Mouse (Mus musculus): ENCODE results near the gene Nkx1-2. TPM values are rescaled to one million over a fixed set of nuclear protein-coding genes. Genes with fewer than 3 reads are reported as not detected.

The Nkx1-2 gene
- not detected in 2 replicates for polyA plus RNA-seq (2014; fragmentation: Nextera tagmentation; extraction: Ambion mirVana)

- peak; percentile 33 for DNase-seq (ENCODE audit: low spot score)
- ATAC-seq (ENCODE audit: low read depth) = no peak
- Histone ChIP-seq H3K9ac (ENCODE audit: low read depth, low read length) (peak within 1 kb of the TSS; percentile 25; the same call in 1 of the 2 replicates), H3K4me3 (ENCODE audit: low read depth, low read length) (peak within 1 kb of the TSS; percentile 41), H3K27ac (replicated peaks; ENCODE audit: low read depth, low read length) (no peak within 1 kb of the TSS), H3K4me1 (ENCODE audit: control insufficient read depth, insufficient read depth, low read length) (peaks cover 13% of the 10 kb centered on the region), H3K36me3 (ENCODE audit: control insufficient read depth, insufficient read depth, low read length) (no peaks in the 10 kb centered on the region), H3K9me3 (ENCODE audit: control insufficient read depth, low read length) (no peaks in the 10 kb centered on the region), H3K4me2 (ENCODE audit: low read depth, low read length) (peak within 1 kb of the TSS; percentile 83), H3K27me3 (replicated peaks; ENCODE audit: control insufficient read depth, insufficient read depth, low read length) (peaks cover 93% of the 10 kb centered on the region)
- WGBS = under 1% methylated on average over 43 of the region's 52 CpGs
These were observed at the start of gene Nkx1-2 for GRCm38 (mm10) chr7:132599071-132599975. Nkx1-2 (minus strand) TSS chr7:132599637.

GRCm38 (mm10) chr7:132646514-132646913, 47.1 kb upstream of the Nkx1-2 start:
- no peaks in the 10 kb centered on the region for H3K36me3 ChIP-seq (ENCODE audit: control insufficient read depth, insufficient read depth, low read length)
- WGBS = 95% methylated on average over 1 of the region's 1 CpGs
- H3K4me1 ChIP-seq (ENCODE audit: control insufficient read depth, insufficient read depth, low read length) = no peaks in the 10 kb centered on the region
- no peak for DNase-seq (ENCODE audit: low spot score)
- no peak overlapping the region for H3K4me2 ChIP-seq (ENCODE audit: low read depth, low read length)
- ATAC-seq (ENCODE audit: low read depth) = no peak
- H3K9ac ChIP-seq (ENCODE audit: low read depth, low read length) = no peak overlapping the region
- no peaks in the 10 kb centered on the region for H3K9me3 ChIP-seq (ENCODE audit: control insufficient read depth, low read length)
- no peaks in the 10 kb centered on the region for H3K27me3 ChIP-seq (replicated peaks; ENCODE audit: control insufficient read depth, insufficient read depth, low read length)
- no peak overlapping the region for H3K4me3 ChIP-seq (ENCODE audit: low read depth, low read length)
- H3K27ac ChIP-seq (replicated peaks; ENCODE audit: low read depth, low read length) = no peak overlapping the region

GRCm38 (mm10) chr7:132644605-132645279, 45.3 kb upstream of the Nkx1-2 start:
- WGBS = 74% methylated on average over 11 of the region's 11 CpGs
- ATAC-seq (ENCODE audit: low read depth) = no peak
- no peak overlapping the region for H3K9ac ChIP-seq (ENCODE audit: low read depth, low read length)
- H3K4me1 ChIP-seq (ENCODE audit: control insufficient read depth, insufficient read depth, low read length) = no peaks in the 10 kb centered on the region
- no peaks in the 10 kb centered on the region for H3K9me3 ChIP-seq (ENCODE audit: control insufficient read depth, low read length)
- no peak overlapping the region for H3K4me2 ChIP-seq (ENCODE audit: low read depth, low read length)
- H3K27me3 ChIP-seq (replicated peaks; ENCODE audit: control insufficient read depth, insufficient read depth, low read length) = no peaks in the 10 kb centered on the region
- H3K27ac ChIP-seq (replicated peaks; ENCODE audit: low read depth, low read length) = no peak overlapping the region
- H3K4me3 ChIP-seq (ENCODE audit: low read depth, low read length) = no peak overlapping the region
- DNase-seq (ENCODE audit: low spot score) = no peak
- H3K36me3 ChIP-seq (ENCODE audit: control insufficient read depth, insufficient read depth, low read length) = no peaks in the 10 kb centered on the region

GRCm38 (mm10) chr7:132641606-132642005, 42.2 kb upstream of the Nkx1-2 start:
- no peak for ATAC-seq (ENCODE audit: low read depth)

GRCm38 (mm10) chr7:132640946-132641345, 41.5 kb upstream of the Nkx1-2 start:
- ATAC-seq (ENCODE audit: low read depth) = no peak
- Histone ChIP-seq H3K36me3 (ENCODE audit: control insufficient read depth, insufficient read depth, low read length) (no peaks in the 10 kb centered on the region), H3K9ac (ENCODE audit: low read depth, low read length) (no peak overlapping the region), H3K9me3 (ENCODE audit: control insufficient read depth, low read length) (no peaks in the 10 kb centered on the region), H3K27me3 (replicated peaks; ENCODE audit: control insufficient read depth, insufficient read depth, low read length) (no peaks in the 10 kb centered on the region), H3K4me1 (ENCODE audit: control insufficient read depth, insufficient read depth, low read length) (no peaks in the 10 kb centered on the region), H3K4me3 (ENCODE audit: low read depth, low read length) (no peak overlapping the region), H3K4me2 (ENCODE audit: low read depth, low read length) (no peak overlapping the region), H3K27ac (replicated peaks; ENCODE audit: low read depth, low read length) (no peak overlapping the region)
- 21% methylated on average over 9 of the region's 9 CpGs for WGBS
- DNase-seq (ENCODE audit: low spot score) = peak; percentile 59

More at GRCm38 (mm10) chr7:132641606-132642005, 42.2 kb upstream of the Nkx1-2 start:
- H3K4me3 ChIP-seq (ENCODE audit: low read depth, low read length) = no peak overlapping the region
- no peaks in the 10 kb centered on the region for H3K36me3 ChIP-seq (ENCODE audit: control insufficient read depth, insufficient read depth, low read length)
- DNase-seq (ENCODE audit: low spot score) = no peak
- H3K27me3 ChIP-seq (replicated peaks; ENCODE audit: control insufficient read depth, insufficient read depth, low read length) = no peaks in the 10 kb centered on the region
- no peaks in the 10 kb centered on the region for H3K4me1 ChIP-seq (ENCODE audit: control insufficient read depth, insufficient read depth, low read length)
- H3K9me3 ChIP-seq (ENCODE audit: control insufficient read depth, low read length) = no peaks in the 10 kb centered on the region
- no peak overlapping the region for H3K27ac ChIP-seq (replicated peaks; ENCODE audit: low read depth, low read length)
- no peak overlapping the region for H3K9ac ChIP-seq (ENCODE audit: low read depth, low read length)
- no CpG with 5 or more reads among the region's 1 CpGs for WGBS
- H3K4me2 ChIP-seq (ENCODE audit: low read depth, low read length) = no peak overlapping the region

GRCm38 (mm10) chr7:132638446-132639087, 39.1 kb upstream of the Nkx1-2 start:
- WGBS = 52% methylated on average over 12 of the region's 12 CpGs
- ATAC-seq (ENCODE audit: low read depth) (peak; percentile 80), DNase-seq (ENCODE audit: low spot score) (peak; percentile 79)
- Histone ChIP-seq H3K4me1 (ENCODE audit: control insufficient read depth, insufficient read depth, low read length) (no peaks in the 10 kb centered on the region), H3K9ac (ENCODE audit: low read depth, low read length) (no peak overlapping the region), H3K27me3 (replicated peaks; ENCODE audit: control insufficient read depth, insufficient read depth, low read length) (no peaks in the 10 kb centered on the region), H3K4me3 (ENCODE audit: low read depth, low read length) (no peak overlapping the region), H3K27ac (replicated peaks; ENCODE audit: low read depth, low read length) (no peak overlapping the region), H3K36me3 (ENCODE audit: control insufficient read depth, insufficient read depth, low read length) (no peaks in the 10 kb centered on the region), H3K9me3 (ENCODE audit: control insufficient read depth, low read length) (no peaks in the 10 kb centered on the region), H3K4me2 (ENCODE audit: low read depth, low read length) (no peak overlapping the region)

- no peaks in the 10 kb centered on the region for H3K9me3 ChIP-seq (ENCODE audit: control insufficient read depth, low read length)
- no peak for DNase-seq (ENCODE audit: low spot score)
- no peaks in the 10 kb centered on the region for H3K4me1 ChIP-seq (ENCODE audit: control insufficient read depth, insufficient read depth, low read length)
- no peak overlapping the region for H3K27ac ChIP-seq (replicated peaks; ENCODE audit: low read depth, low read length)
- no peak overlapping the region for H3K4me2 ChIP-seq (ENCODE audit: low read depth, low read length)
- WGBS = 21% methylated on average over 12 of the region's 12 CpGs
- H3K9ac ChIP-seq (ENCODE audit: low read depth, low read length) = no peak overlapping the region
- ATAC-seq (ENCODE audit: low read depth) = no peak
- no peaks in the 10 kb centered on the region for H3K36me3 ChIP-seq (ENCODE audit: control insufficient read depth, insufficient read depth, low read length)
- no peaks in the 10 kb centered on the region for H3K27me3 ChIP-seq (replicated peaks; ENCODE audit: control insufficient read depth, insufficient read depth, low read length)
- no peak overlapping the region for H3K4me3 ChIP-seq (ENCODE audit: low read depth, low read length)
These were observed 37.9 kb upstream of the Nkx1-2 start for GRCm38 (mm10) chr7:132637292-132637691.

GRCm38 (mm10) chr7:132631313-132631712, 31.9 kb upstream of the Nkx1-2 start:
- Histone ChIP-seq H3K9me3 (ENCODE audit: control insufficient read depth, low read length) (no peaks in the 10 kb centered on the region), H3K9ac (ENCODE audit: low read depth, low read length) (no peak overlapping the region), H3K4me2 (ENCODE audit: low read depth, low read length) (no peak overlapping the region), H3K4me1 (ENCODE audit: control insufficient read depth, insufficient read depth, low read length) (no peaks in the 10 kb centered on the region), H3K4me3 (ENCODE audit: low read depth, low read length) (no peak overlapping the region), H3K27ac (replicated peaks; ENCODE audit: low read depth, low read length) (no peak overlapping the region), H3K36me3 (ENCODE audit: control insufficient read depth, insufficient read depth, low read length) (no peaks in the 10 kb centered on the region), H3K27me3 (replicated peaks; ENCODE audit: control insufficient read depth, insufficient read depth, low read length) (no peaks in the 10 kb centered on the region)
- no peak for ATAC-seq (ENCODE audit: low read depth)
- DNase-seq (ENCODE audit: low spot score) = no peak
- 74% methylated on average over 11 of the region's 11 CpGs for WGBS
